Mouse (Mus musculus) 3134 (cell line): ENCODE measurements around the gene Bfsp2.

Source experiments
- DNase-seq: peaks from one replicate; pipeline ENCODE4 v3.0.0-alpha.2; 2011; ENCODE audit warnings: low spot score; ENCODE audit not compliant: insufficient read length; ENCODE audit errors: extremely low read depth

Gene Bfsp2

GRCm38 (mm10) chr9:103386573-103386972 lies 93.6 kb downstream of the Bfsp2 start:
- DNase-seq: no peak

- no peak for DNase-seq
These were observed 94.6 kb downstream of the Bfsp2 start for GRCm38 (mm10) chr9:103385600-103385999.

- no peak for DNase-seq
These were observed 96.0 kb downstream of the Bfsp2 start for GRCm38 (mm10) chr9:103384141-103384796.

- DNase-seq: no peak
These were observed 96.6 kb downstream of the Bfsp2 start for GRCm38 (mm10) chr9:103383576-103383975.

GRCm38 (mm10) chr9:103382989-103383388 lies 97.2 kb downstream of the Bfsp2 start:
- no peak for DNase-seq

GRCm38 (mm10) chr9:103380566-103380965 lies 99.7 kb downstream of the Bfsp2 start:
- DNase-seq: no peak

- DNase-seq: no peak
These were observed 101.0 kb downstream of the Bfsp2 start for GRCm38 (mm10) chr9:103379199-103379598.

- no peak for DNase-seq
These were observed 101.5 kb downstream of the Bfsp2 start for GRCm38 (mm10) chr9:103378686-103379085.

GRCm38 (mm10) chr9:103376346-103377320 lies 103.6 kb downstream of the Bfsp2 start:
- no peak for DNase-seq
